Mouse (Mus musculus) E14TG2a.4 (cell line): ENCODE measurements at regions not wholly inside any gene's neighbourhood (a gene's known extent, or its start where the extent isn't known, plus 50 kb on each side); places are given as distances from the start of the nearest gene placed in this dataset.

ENCODE experiments used
- CTCF ChIP-seq: conservative IDR thresholded peaks from 2 replicates; pipeline ENCODE4 v1.5.1; 2014; ENCODE audit warnings: low read length
- POU5F1 ChIP-seq: IDR thresholded peaks from 2 replicates; pipeline ENCODE4 v1.6.1; 2014; ENCODE audit warnings: low read length, borderline replicate concordance

DNA sequence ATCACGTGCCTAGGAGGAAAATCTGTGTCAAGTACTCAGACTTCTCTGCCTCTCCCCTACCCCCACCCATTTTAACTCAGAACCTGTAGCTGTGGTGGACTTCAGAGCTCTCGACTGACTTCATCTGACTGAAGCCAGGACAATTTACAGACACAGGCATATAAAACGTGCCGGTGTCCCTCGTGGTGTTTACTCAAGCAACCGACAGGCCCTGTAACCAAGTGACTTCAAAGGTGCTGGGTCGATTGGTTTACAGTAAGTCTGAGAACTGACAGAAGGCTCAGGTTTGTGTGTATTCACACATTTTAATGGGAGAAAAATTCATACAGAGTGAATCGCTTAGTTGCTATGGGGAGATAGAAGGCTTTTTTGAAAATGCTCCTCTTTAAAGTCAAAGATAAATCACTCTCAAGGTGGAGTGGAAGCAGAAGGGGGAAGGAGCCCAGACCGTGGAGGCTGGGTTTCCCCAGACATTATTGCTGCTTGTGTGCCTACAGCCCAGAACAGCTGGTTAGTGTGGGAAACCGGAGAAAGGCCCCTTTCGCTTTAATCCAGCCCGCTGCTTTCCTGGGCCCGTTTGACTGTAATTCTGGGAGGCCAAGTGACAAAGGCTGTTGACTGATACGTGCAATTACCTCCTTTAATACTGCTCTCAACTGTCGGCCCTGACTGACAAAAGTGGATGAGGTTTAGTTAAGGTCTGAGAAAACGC is 218.6 kb downstream of the Sox2 start:
- no peak for TF ChIP-seq CTCF
- TF ChIP-seq POU5F1: no peak
